Mouse (Mus musculus) liver, adult (tissue): ENCODE measurements around the gene Tmem235.

Source experiments
- GATA4 ChIP-seq: IDR thresholded peaks from 2 replicates; pipeline ENCODE4 v1.6.1; 2014; ENCODE audit warnings: mild to moderate bottlenecking, low read length; ENCODE audit not compliant: insufficient replicate concordance

The Tmem235 gene

DNA sequence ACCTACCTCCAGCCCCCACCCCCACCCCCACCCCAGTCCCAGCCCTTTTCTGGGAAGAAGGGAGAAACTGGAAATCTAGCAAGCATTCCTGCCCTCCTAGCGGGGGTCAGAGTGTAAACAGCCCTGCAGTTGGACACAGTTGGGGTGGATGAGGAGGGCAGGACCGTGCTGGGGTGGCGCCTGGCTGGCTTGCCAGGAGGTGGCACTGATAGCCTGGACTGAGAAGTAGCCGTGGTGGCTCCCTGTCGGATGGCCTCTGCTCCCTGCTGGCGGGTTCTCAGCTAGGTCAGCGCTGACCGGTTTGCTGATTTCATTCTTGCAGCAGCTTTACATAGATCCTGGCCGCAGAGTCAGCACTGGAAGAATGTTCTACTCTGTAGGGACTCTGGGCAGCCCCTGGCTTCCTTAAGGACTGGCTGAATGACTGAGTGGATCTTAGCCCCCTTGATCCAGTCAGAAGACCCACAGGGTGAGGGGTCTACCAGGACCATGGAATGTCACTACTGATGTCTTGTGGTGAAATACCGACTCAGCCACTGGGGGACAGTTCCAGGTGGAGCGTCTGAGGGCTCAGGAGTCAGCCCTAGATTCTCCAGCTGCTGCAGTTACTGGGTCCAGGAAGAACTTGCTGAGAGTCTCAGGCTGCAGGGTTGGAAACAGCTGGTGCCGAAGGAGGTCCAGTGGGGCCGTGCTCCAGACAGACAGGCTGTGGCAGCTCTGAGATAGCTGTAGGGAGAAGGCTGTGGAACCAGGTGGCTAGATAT, 30.1 kb downstream of the Tmem235 start:
- TF ChIP-seq GATA4: peak; percentile 71; the same call in 1 of the 2 replicates

DNA sequence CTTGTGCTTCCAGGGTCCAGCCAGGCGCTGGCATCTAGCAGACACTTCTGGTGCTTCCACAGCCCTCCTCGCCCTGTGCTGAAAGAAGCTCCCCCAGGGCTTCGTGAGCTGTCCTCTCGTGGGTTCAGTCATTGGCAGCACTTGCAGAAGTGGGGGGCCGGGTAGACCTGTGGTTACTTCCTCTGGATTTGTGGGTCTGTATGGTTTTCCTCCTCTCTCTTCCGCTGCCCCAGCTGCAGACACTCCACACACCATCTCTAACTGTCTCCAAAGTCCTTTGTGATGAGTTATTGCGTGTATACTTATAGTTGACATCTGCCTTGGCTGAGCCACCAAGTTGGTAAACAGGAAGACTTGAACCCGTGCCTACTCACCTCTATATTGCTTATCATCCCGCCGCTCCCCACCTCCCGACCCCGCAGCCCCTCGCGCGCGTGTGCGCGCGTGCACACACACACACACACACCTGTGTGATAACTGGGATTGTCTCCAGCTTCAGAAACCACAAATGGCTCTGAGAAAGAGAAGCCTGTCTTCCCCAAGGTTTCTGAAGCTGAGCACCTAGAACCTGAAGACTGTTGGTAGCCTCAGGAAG, 31.1 kb downstream of the Tmem235 start:
- TF ChIP-seq GATA4: no peak

DNA sequence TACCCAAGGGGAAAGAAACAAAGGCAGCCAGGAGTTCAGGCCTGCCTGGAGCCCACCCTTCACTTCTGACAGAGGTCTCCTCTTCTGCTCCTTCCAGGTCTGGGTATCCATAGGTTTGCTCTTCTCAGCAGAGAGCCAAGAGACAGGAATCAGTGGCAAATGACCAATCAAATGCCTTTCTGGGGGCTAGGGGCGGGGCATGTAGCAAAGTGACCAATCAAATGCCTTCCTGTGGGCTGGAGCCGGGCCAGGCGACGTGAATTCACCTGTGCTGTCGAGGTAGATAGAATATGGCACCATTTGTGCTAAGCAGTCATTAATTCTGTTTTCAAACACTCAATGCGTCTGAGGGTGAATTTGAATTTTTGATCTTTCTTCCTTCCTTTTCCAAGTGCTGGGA, 31.6 kb downstream of the Tmem235 start:
- no peak for TF ChIP-seq GATA4

DNA sequence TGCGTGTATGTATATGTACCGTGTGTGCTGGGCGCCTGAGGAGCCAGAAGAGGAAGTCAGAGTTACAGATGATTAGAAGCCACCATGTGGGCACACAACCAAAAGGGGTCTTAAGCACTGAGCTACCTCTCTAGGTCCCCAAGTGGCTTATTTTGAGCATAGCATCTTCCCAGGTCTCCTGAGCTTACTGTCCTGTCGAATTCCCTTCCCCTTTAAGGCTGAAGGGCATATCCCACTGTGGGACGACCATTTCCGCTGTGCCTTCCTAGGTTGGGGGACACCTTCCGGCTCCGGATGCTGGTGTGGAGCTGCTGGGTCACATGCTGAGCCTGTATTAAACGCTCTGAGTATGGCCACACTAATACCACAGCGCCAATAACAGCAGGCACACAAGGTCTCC, 34.1 kb downstream of the Tmem235 start:
- no peak for TF ChIP-seq GATA4

DNA sequence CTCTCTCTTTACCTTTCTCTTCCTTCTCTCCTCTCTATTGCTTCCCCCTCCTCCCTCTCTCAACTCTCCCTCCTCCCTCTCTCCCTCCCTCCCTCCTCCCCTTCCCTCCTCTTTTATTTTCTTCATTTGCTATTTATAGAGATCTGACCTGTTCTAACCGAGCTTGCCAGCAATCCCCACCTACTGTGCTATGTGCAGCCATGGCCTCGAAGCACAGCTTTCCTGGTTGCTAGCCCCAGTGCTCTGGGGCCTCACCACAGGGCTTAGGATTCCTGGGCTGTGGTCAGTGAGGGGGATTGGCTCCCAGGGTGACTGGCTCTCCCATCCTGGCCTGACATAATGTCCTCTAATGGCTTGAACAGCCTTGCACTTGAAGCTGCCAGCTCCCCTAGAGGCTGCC, 36.0 kb downstream of the Tmem235 start:
- no peak for TF ChIP-seq GATA4

DNA sequence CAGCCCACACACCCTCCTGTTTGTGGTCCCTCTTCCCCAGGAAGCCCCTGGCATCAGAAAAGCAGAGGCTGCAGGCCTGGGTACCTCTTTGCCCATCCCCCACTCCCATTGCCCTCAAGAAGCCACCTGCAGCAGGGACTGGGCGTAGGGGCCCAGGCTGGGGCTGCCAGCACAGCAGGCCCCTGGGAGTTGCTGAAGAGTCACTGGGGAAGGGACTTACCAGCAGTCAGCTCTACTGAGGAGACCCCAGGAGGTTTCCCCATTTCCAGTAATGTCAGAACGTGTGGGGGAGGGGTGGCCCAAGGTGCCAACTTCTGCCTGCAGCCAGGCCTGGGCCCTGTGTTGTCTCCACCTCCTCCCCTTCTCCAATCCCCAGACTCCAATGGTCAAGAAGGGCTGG, 41.7 kb downstream of the Tmem235 start:
- no peak for TF ChIP-seq GATA4

DNA sequence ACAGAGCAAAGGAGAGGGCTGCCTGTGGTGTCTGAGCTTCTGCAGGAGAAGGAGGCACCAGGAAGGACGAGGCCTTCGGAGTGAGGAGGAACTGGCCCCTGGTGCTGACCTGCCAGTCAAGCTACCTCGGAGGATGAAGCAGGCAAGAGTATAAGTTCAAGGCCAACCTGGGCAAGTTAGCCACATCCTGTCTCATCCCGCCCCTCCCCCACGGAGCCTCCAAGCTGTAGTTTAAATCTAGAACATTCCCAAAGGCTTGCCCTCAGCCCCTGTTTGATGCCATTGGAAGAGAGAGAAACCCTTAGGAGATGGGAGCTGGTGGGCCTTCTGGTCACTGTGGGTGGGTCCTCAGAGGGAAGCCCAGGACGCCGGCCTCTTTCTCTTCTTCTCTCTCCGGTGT, 43.9 kb downstream of the Tmem235 start:
- no peak for TF ChIP-seq GATA4

DNA sequence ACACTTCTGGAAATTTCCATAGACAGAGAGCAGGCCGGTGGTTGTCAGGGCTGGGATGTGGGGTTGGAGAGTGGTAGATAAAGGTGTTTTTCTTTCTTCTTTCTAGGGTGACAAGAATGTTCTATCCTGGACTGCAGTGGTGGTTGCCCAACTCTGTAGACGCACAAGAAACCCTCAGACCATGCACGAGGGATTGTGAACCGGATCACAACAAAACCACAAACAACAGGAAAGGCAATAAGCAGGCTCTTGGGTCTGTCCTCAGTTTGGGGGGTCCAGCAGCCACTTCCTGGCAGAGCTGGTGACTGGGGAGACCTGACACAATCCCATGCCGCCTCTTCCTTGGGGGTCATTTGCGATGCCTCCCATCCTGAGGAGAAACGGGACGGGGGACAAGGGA, 48.8 kb downstream of the Tmem235 start:
- TF ChIP-seq GATA4: no peak

DNA sequence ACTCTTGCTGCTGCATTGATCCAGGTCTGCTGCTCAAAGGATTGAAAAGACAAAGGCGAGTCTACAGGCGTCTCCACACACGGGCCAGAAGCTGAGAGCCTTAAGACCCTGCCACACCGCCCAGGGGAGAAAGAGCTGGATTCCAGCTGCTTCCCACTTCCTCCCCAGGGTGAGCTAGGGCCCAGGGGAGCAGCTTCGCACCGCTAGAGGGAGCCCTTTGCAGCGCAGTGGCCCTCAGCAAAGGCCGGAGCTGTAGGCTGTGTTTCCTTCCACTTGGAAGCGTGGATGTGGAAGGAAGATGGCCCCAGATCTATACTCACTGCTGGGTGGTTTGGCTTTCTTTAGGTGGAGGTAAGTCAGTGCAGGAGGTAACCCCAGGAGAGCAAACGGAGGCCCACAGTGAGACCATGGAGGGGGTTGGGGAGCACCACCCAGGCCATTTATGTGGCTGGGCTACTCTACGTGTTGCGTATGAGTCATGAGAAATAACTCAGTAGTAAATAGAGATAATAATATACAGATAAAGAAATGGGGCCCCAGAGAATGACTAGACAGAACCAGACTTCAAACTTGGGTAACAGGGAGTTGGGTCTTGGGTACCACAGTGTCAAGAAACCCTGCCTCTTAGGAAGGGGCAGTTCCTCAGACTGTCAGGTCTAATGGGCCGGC, 52.3 kb downstream of the Tmem235 start:
- no peak for TF ChIP-seq GATA4

DNA sequence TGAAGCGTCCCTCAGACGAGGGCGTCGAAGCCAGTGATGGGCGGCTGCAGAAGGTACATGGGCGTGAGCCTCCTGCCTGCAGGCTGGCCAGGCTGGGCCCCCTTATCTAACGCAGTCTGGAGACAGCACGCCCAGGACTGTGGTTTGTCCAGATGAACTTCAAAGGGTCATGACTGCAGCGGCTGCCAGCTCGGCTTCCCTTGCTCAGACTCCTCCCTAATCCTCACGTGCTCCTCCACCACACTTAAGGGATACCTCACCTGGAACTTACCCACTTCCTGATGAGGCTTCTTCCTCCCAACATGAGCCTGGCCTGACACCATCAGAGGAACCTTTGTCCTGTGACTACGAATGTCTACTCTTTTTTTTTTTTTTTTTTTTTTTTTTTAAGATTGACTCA, 54.0 kb downstream of the Tmem235 start:
- TF ChIP-seq GATA4: no peak
